Mouse (Mus musculus): Measurements from ENCODE around the gene Tmtc2. TPM values are rescaled to one million over a fixed set of nuclear protein-coding genes. Genes with fewer than 3 reads are reported as not detected.
"Not testable (repeated sequence)": the region's sequence is repeated elsewhere in the genome, so short reads cannot be mapped to it uniquely, and the experiment has no call there.

The Tmtc2 gene
- polyA plus RNA-seq, 1 experiment from 2014 or later, result 3.7 TPM

DNA sequence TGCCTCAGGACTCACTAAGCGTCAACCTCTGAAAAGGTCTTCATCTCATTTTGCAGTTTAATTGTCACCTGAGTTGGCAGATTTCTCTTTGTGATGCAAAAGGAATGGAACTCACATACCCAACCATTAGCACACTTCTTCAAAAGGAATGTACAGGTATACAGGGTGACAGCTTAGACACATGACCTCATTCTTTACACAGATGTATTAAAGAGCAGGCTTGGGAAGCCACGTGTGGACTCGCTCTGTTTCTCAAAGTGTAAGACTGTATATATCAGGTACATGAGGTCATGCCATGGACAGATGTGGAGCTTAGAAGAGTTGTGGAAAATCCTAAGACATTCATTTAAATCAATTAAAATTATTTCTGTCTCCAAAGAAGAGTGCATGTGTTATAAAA lies 286.7 kb downstream of the Tmtc2 start:
- no peak overlapping the region for H3K27ac ChIP-seq (ENCODE audit: low read depth, low read length)
- H3K9me3 ChIP-seq (ENCODE audit: control insufficient read depth, low read length), result no peaks in the 10 kb centered on the region
- ATAC-seq (ENCODE audit: low FRiP score) (no peak), DNase-seq (ENCODE audit: low spot score, missing footprints) (no peak)
- 88% methylated on average over 3 of the region's 3 CpGs for WGBS
- H3K4me3 ChIP-seq (ENCODE audit: low read depth, low read length), result no peak overlapping the region
- no peaks in the 10 kb centered on the region for H3K4me1 ChIP-seq (ENCODE audit: control insufficient read depth, insufficient read depth, low read length)
- H3K4me2 ChIP-seq, result no peak overlapping the region
- H3K9ac ChIP-seq (ENCODE audit: low read length), result no peak overlapping the region
- no peaks in the 10 kb centered on the region for H3K36me3 ChIP-seq (ENCODE audit: control insufficient read depth, insufficient read depth, low read length)
- no peaks in the 10 kb centered on the region for H3K27me3 ChIP-seq (ENCODE audit: control insufficient read depth, insufficient read depth, low read length)

DNA sequence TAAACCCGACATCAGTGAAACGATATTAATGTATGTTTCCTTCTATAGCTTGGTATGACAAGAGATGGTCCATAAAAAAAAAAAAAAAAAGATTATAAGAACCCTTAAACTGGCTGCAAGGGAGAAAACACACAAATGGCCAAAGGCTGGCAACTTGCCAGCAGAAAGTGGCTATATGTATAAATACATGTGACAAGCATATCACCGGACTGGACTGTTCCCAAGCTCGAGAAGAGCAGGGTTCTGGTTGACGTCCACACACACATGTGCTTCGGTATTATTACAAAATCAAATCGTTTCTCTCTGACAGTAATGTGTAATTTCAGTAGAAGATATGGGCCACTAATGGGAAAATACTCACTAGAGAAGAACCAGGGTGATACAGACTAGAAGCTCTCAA lies 287.2 kb downstream of the Tmtc2 start:
- 92% methylated on average over 7 of the region's 7 CpGs for WGBS
- ATAC-seq (ENCODE audit: low FRiP score) (no peak), DNase-seq (ENCODE audit: low spot score, missing footprints) (no peak)
- H3K27ac ChIP-seq (ENCODE audit: low read depth, low read length), result no peak overlapping the region
- H3K4me1 ChIP-seq (ENCODE audit: control insufficient read depth, insufficient read depth, low read length), result no peaks in the 10 kb centered on the region
- H3K9me3 ChIP-seq (ENCODE audit: control insufficient read depth, low read length), result no peaks in the 10 kb centered on the region
- H3K4me2 ChIP-seq, result no peak overlapping the region
- H3K36me3 ChIP-seq (ENCODE audit: control insufficient read depth, insufficient read depth, low read length), result no peaks in the 10 kb centered on the region
- H3K27me3 ChIP-seq (ENCODE audit: control insufficient read depth, insufficient read depth, low read length), result no peaks in the 10 kb centered on the region
- no peak overlapping the region for H3K4me3 ChIP-seq (ENCODE audit: low read depth, low read length)
- H3K9ac ChIP-seq (ENCODE audit: low read length), result no peak overlapping the region

DNA sequence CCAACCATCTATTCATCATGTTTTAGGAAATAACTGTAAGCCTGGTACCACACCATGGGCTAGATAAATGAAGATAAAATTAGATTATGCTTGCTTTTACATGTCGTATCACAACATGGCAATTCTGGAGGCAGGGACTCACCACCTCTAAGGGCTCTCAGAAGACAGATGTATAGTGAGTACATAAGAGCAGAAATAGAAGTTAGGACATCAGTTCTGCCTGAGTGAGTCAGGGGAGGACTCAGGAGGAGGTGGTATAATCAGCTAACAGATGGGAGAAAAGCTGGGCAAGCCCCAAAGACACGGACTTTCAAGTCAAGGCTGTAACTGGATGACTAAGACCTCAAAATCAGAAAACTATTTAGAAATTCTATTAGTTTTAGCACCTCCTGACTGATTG lies 288.0 kb downstream of the Tmtc2 start:
- H3K27me3 ChIP-seq (ENCODE audit: control insufficient read depth, insufficient read depth, low read length), result no peaks in the 10 kb centered on the region
- no peak overlapping the region for H3K4me3 ChIP-seq (ENCODE audit: low read depth, low read length)
- no peaks in the 10 kb centered on the region for H3K9me3 ChIP-seq (ENCODE audit: control insufficient read depth, low read length)
- no peak overlapping the region for H3K9ac ChIP-seq (ENCODE audit: low read length)
- H3K36me3 ChIP-seq (ENCODE audit: control insufficient read depth, insufficient read depth, low read length), result no peaks in the 10 kb centered on the region
- no peak overlapping the region for H3K27ac ChIP-seq (ENCODE audit: low read depth, low read length)
- no peaks in the 10 kb centered on the region for H3K4me1 ChIP-seq (ENCODE audit: control insufficient read depth, insufficient read depth, low read length)
- H3K4me2 ChIP-seq, result no peak overlapping the region
- WGBS, result 62% methylated on average over 2 of the region's 2 CpGs
- no peak for ATAC-seq (ENCODE audit: low FRiP score)
- no peak for DNase-seq (ENCODE audit: low spot score, missing footprints)

DNA sequence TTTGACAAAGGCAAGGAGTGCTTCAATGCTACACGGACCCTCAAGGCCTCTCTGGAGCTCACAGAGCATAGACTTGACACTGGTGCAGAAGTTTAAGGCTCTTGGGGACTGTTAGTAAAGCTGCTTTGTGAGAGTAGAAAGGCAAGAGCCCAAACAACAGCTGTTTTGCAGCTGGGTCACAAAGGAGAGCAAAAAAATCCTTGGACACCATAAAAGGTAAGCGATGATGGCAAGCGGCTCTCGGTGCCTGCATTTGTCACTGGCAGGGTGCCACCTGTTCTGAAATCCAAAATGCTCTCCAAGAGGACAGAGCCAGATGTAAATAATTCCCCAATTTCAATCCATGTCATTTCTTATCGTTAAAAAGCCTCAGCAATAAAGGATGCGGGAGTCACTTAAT lies 290.1 kb downstream of the Tmtc2 start:
- Histone ChIP-seq H3K4me1 (ENCODE audit: control insufficient read depth, insufficient read depth, low read length) (no peaks in the 10 kb centered on the region), H3K36me3 (ENCODE audit: control insufficient read depth, insufficient read depth, low read length) (no peaks in the 10 kb centered on the region), H3K9ac (ENCODE audit: low read length) (no peak overlapping the region), H3K4me2 (no peak overlapping the region), H3K9me3 (ENCODE audit: control insufficient read depth, low read length) (no peaks in the 10 kb centered on the region), H3K27ac (ENCODE audit: low read depth, low read length) (no peak overlapping the region), H3K27me3 (ENCODE audit: control insufficient read depth, insufficient read depth, low read length) (no peaks in the 10 kb centered on the region), H3K4me3 (ENCODE audit: low read depth, low read length) (no peak overlapping the region)
- WGBS, result 80% methylated on average over 6 of the region's 6 CpGs
- DNase-seq (ENCODE audit: low spot score, missing footprints), result no peak
- ATAC-seq (ENCODE audit: low FRiP score), result no peak

DNA sequence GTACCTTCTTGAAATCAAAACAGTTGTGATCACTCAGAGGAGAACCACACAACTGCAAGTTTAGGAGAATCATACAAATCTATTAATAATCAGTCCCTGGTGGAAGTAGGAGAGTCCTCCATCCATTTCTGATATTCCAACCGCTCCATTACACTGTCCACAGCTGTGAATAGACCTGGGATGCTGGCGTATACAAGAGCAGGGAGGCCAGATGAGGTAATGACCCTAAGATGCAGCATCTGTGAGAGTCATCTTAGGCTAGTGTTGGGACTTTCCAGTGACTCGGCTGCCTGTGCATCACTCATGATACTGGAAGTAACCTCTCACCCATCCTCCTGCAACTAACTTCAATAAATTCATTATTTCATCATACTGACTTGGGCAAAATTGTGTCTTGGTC lies 293.3 kb downstream of the Tmtc2 start:
- Histone ChIP-seq H3K27me3 (ENCODE audit: control insufficient read depth, insufficient read depth, low read length) (no peaks in the 10 kb centered on the region), H3K9me3 (ENCODE audit: control insufficient read depth, low read length) (no peaks in the 10 kb centered on the region), H3K4me3 (ENCODE audit: low read depth, low read length) (no peak overlapping the region), H3K9ac (ENCODE audit: low read length) (no peak overlapping the region), H3K27ac (ENCODE audit: low read depth, low read length) (no peak overlapping the region), H3K36me3 (ENCODE audit: control insufficient read depth, insufficient read depth, low read length) (no peaks in the 10 kb centered on the region), H3K4me2 (no peak overlapping the region), H3K4me1 (ENCODE audit: control insufficient read depth, insufficient read depth, low read length) (no peaks in the 10 kb centered on the region)
- no peak for ATAC-seq (ENCODE audit: low FRiP score)
- no peak for DNase-seq (ENCODE audit: low spot score, missing footprints)
- 91% methylated on average over 3 of the region's 3 CpGs for WGBS

DNA sequence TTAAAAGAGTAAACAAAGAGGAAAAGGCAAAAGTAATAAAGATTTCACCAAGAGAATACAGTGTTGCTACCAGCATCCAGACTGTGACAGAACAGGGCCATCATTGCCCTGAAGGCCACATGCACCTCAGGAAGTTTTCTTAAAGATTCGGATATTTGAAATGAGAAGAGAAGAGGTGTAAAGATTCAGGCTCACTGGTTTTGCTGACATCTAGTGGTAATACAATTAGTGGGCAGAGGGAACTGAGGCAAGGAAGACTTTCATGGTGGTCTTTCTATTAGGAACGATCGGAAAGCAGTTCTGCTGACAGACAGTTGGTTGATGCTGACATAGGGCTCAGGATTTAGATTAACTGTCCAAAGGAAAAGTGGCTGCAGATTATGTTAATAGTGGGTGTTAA lies 314.2 kb downstream of the Tmtc2 start:
- ATAC-seq (ENCODE audit: low FRiP score), result no peak
- Histone ChIP-seq H3K27me3 (ENCODE audit: control insufficient read depth, insufficient read depth, low read length) (no peaks in the 10 kb centered on the region), H3K4me3 (ENCODE audit: low read depth, low read length) (no peak overlapping the region), H3K9me3 (ENCODE audit: control insufficient read depth, low read length) (no peaks in the 10 kb centered on the region), H3K4me2 (no peak overlapping the region), H3K9ac (ENCODE audit: low read length) (no peak overlapping the region), H3K36me3 (ENCODE audit: control insufficient read depth, insufficient read depth, low read length) (no peaks in the 10 kb centered on the region), H3K4me1 (ENCODE audit: control insufficient read depth, insufficient read depth, low read length) (no peaks in the 10 kb centered on the region), H3K27ac (ENCODE audit: low read depth, low read length) (no peak overlapping the region)
- 58% methylated on average over 3 of the region's 3 CpGs for WGBS
- DNase-seq (ENCODE audit: low spot score, missing footprints), result no peak

DNA sequence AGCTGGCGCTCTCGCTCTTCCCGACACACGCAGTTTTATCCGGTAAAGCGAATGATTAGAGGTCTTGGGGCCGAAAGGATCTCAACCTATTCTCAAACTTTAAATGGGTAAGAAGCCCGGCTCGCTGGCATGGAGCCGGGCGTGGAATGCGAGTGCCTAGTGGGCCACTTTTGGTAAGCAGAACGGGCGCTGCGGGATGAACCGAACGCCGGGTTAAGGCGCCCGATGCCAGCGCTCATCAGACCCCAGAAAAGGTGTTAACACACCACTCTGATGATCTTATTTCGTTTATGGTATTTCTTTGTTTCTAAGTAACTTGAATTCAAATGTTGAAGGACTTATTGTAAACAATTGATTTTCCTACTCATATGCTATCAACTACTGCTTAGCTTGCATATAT lies 336.0 kb downstream of the Tmtc2 start:
- H3K27ac ChIP-seq (ENCODE audit: low read depth, low read length); H3K4me1 ChIP-seq (ENCODE audit: control insufficient read depth, insufficient read depth, low read length); H3K4me2 ChIP-seq; H3K9ac ChIP-seq (ENCODE audit: low read length); ATAC-seq (ENCODE audit: low FRiP score); H3K9me3 ChIP-seq (ENCODE audit: control insufficient read depth, low read length); H3K4me3 ChIP-seq (ENCODE audit: low read depth, low read length); H3K36me3 ChIP-seq (ENCODE audit: control insufficient read depth, insufficient read depth, low read length); H3K27me3 ChIP-seq (ENCODE audit: control insufficient read depth, insufficient read depth, low read length): not testable (repeated sequence)
- 92% methylated on average over 22 of the region's 22 CpGs for WGBS
- peak; percentile 94 for DNase-seq (ENCODE audit: low spot score, missing footprints)

DNA sequence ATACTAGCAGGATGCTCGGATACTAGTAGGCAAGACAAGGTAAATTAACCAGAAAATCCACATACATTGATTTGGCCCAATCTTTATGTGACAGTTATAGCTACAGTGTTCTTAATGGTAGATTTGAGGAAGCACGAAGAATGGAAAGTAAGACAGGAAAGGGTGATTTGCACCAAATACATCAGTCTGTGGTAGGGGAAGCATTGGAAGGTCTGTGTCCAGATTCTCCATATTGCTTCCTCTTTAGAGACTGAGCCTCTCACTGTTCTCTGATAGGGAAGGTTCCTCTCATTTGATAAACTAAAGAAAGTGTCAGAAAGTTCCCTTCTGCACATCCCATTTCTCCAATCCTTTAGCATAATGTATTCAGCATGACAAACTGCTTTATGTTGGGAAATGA lies 341.4 kb downstream of the Tmtc2 start:
- H3K27ac ChIP-seq (ENCODE audit: low read depth, low read length), result no peak overlapping the region
- no peak overlapping the region for H3K4me2 ChIP-seq
- no peak overlapping the region for H3K9ac ChIP-seq (ENCODE audit: low read length)
- H3K4me3 ChIP-seq (ENCODE audit: low read depth, low read length), result no peak overlapping the region
- peak; percentile 21 for DNase-seq (ENCODE audit: low spot score, missing footprints)
- ATAC-seq (ENCODE audit: low FRiP score), result no peak
- H3K27me3 ChIP-seq (ENCODE audit: control insufficient read depth, insufficient read depth, low read length), result no peaks in the 10 kb centered on the region
- H3K4me1 ChIP-seq (ENCODE audit: control insufficient read depth, insufficient read depth, low read length), result no peaks in the 10 kb centered on the region
- no peaks in the 10 kb centered on the region for H3K36me3 ChIP-seq (ENCODE audit: control insufficient read depth, insufficient read depth, low read length)
- no peaks in the 10 kb centered on the region for H3K9me3 ChIP-seq (ENCODE audit: control insufficient read depth, low read length)
- 96% methylated on average over 2 of the region's 2 CpGs for WGBS

DNA sequence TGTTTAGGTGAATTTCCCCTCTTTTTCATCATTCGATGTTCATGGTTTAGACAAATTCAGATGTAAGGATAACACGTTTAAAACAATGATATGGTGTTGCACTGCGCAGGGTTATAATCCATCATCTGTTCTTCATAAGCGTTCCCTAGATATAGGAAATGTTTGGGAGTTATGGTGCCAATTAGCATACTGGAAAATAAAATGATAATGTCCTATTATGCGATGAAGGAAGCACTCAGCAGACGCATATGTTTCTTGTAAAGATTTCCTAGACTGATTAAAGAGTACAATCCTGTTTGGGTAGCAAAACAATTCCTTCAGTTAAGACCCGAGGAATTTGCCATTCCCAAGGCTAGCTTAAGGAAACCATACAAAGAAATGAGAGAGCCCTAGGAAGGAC lies 343.8 kb downstream of the Tmtc2 start:
- no peaks in the 10 kb centered on the region for H3K27me3 ChIP-seq (ENCODE audit: control insufficient read depth, insufficient read depth, low read length)
- no peak overlapping the region for H3K9ac ChIP-seq (ENCODE audit: low read length)
- H3K27ac ChIP-seq (ENCODE audit: low read depth, low read length), result no peak overlapping the region
- no peak overlapping the region for H3K4me2 ChIP-seq
- H3K4me1 ChIP-seq (ENCODE audit: control insufficient read depth, insufficient read depth, low read length), result no peaks in the 10 kb centered on the region
- DNase-seq (ENCODE audit: low spot score, missing footprints) (no peak), ATAC-seq (ENCODE audit: low FRiP score) (no peak)
- no peaks in the 10 kb centered on the region for H3K36me3 ChIP-seq (ENCODE audit: control insufficient read depth, insufficient read depth, low read length)
- WGBS, result 84% methylated on average over 7 of the region's 7 CpGs
- no peak overlapping the region for H3K4me3 ChIP-seq (ENCODE audit: low read depth, low read length)
- H3K9me3 ChIP-seq (ENCODE audit: control insufficient read depth, low read length), result no peaks in the 10 kb centered on the region

DNA sequence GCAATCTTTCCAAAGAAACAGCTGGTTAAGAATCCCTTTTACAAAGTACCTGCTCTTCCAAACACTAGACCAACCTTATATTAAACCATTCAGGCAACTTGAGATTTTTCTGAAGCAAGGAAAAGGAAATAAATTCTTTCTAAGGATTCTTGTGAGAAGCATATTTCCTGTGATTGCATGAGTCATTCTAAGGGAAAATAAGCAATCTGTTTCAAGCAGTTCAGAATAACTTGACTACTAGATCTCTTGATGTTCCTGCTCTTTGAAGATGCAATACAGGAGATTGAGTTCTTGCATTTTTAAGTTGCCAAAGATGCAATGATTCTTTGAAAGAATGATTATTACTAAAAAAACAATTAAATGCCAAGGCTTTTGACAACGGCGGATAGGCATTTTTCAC lies 345.6 kb downstream of the Tmtc2 start:
- no peaks in the 10 kb centered on the region for H3K4me1 ChIP-seq (ENCODE audit: control insufficient read depth, insufficient read depth, low read length)
- no peak overlapping the region for H3K9ac ChIP-seq (ENCODE audit: low read length)
- DNase-seq (ENCODE audit: low spot score, missing footprints) (peak; percentile 26), ATAC-seq (ENCODE audit: low FRiP score) (no peak)
- H3K4me3 ChIP-seq (ENCODE audit: low read depth, low read length), result no peak overlapping the region
- H3K27me3 ChIP-seq (ENCODE audit: control insufficient read depth, insufficient read depth, low read length), result no peaks in the 10 kb centered on the region
- no peaks in the 10 kb centered on the region for H3K36me3 ChIP-seq (ENCODE audit: control insufficient read depth, insufficient read depth, low read length)
- 94% methylated on average over 2 of the region's 2 CpGs for WGBS
- no peak overlapping the region for H3K4me2 ChIP-seq
- no peak overlapping the region for H3K27ac ChIP-seq (ENCODE audit: low read depth, low read length)
- H3K9me3 ChIP-seq (ENCODE audit: control insufficient read depth, low read length), result no peaks in the 10 kb centered on the region
